Mouse (Mus musculus) E14TG2a.4 (cell line): ENCODE measurements around the gene Ss18l1.

Experiments used
- CTCF ChIP-seq: conservative IDR thresholded peaks from 2 replicates; pipeline ENCODE4 v1.5.1; 2014; ENCODE audit warnings: low read length
- NANOG ChIP-seq: IDR thresholded peaks from 2 replicates; pipeline ENCODE4 v1.6.1; 2014; ENCODE audit warnings: borderline replicate concordance, low read length, mixed read lengths

GRCm38 (mm10) chr2:180108285-180108684 is 66.0 kb downstream of the Ss18l1 start:
- TF ChIP-seq CTCF = no peak
- no peak for TF ChIP-seq NANOG
